Mouse (Mus musculus) retina, postnatal 1 day (tissue): Measurements from ENCODE around the gene Cnksr1.
A peak's percentile ranks its signal among the peaks of the same experiment; 100 is the strongest.
"Not testable (repeated sequence)": the region's sequence is repeated elsewhere in the genome, so short reads cannot be mapped to it uniquely, and the experiment has no call there.

ENCODE experiments used
- DNase-seq: peaks from one replicate; pipeline ENCODE4 v3.0.0-alpha.2; 2012

Cnksr1 gene

GRCm38 (mm10) chr4:134238279-134238651, at the start of gene Cnksr1:
Gene Cnksr1 (minus strand): TSS chr4:134238399.
- peak; percentile 71 for DNase-seq

- peak; percentile 93 for DNase-seq
These were observed 49.4 kb upstream of the Cnksr1 start, which contains the start of gene Pdik1l for GRCm38 (mm10) chr4:134287575-134288025. Gene Pdik1l (minus strand): TSS chr4:134287895.

- DNase-seq = peak; percentile 95
These were observed 49.0 kb upstream of the Cnksr1 start for GRCm38 (mm10) chr4:134287168-134287564.

- DNase-seq = no peak
These were observed 48.3 kb upstream of the Cnksr1 start for GRCm38 (mm10) chr4:134286226-134287167.

- DNase-seq = no peak
These were observed 46.7 kb upstream of the Cnksr1 start for GRCm38 (mm10) chr4:134284942-134285341.

GRCm38 (mm10) chr4:134273417-134274345, 35.5 kb upstream of the Cnksr1 start:
- DNase-seq = no peak

GRCm38 (mm10) chr4:134272731-134273416, 34.7 kb upstream of the Cnksr1 start:
- no peak for DNase-seq

GRCm38 (mm10) chr4:134271979-134272378, 33.8 kb upstream of the Cnksr1 start:
- DNase-seq = no peak

- not testable (repeated sequence) for DNase-seq
These were observed 31.4 kb upstream of the Cnksr1 start for GRCm38 (mm10) chr4:134269622-134270021.

- no peak for DNase-seq
These were observed 30.0 kb upstream of the Cnksr1 start for GRCm38 (mm10) chr4:134268102-134268655.

- no peak for DNase-seq
These were observed 27.8 kb upstream of the Cnksr1 start for GRCm38 (mm10) chr4:134265860-134266585.

- DNase-seq = peak; percentile 75
These were observed 25.0 kb upstream of the Cnksr1 start for GRCm38 (mm10) chr4:134263191-134263590.

GRCm38 (mm10) chr4:134258354-134258753, 20.2 kb upstream of the Cnksr1 start:
- no peak for DNase-seq

GRCm38 (mm10) chr4:134257198-134258009, 19.2 kb upstream of the Cnksr1 start:
- DNase-seq = no peak

- peak; percentile 47 for DNase-seq
These were observed 18.4 kb upstream of the Cnksr1 start for GRCm38 (mm10) chr4:134256407-134257197.

GRCm38 (mm10) chr4:134255854-134256253, 17.7 kb upstream of the Cnksr1 start:
- DNase-seq = peak; percentile 24

GRCm38 (mm10) chr4:134254835-134255234, 16.6 kb upstream of the Cnksr1 start:
- no peak for DNase-seq

- peak; percentile 64 for DNase-seq
These were observed 15.6 kb upstream of the Cnksr1 start, which contains the start of gene Grrp1 for GRCm38 (mm10) chr4:134253722-134254324. Gene Grrp1 (minus strand): TSS chr4:134254106.
